Mouse (Mus musculus) forebrain, embryonic 13.5 days (tissue): ENCODE measurements around the gene Ccdc77. TPM values are rescaled to one million over a fixed set of nuclear protein-coding genes. Genes with fewer than 3 reads are reported as not detected.

Source experiments
- polyA plus RNA-seq: library from polyadenylated mRNA; unstranded; fragments of >200 nt; fragmentation: Nextera tagmentation; extraction: Ambion mirVana; gene quantifications from 2 replicates; pipeline ENCODE4 v1.2.1, GENCODE M21; 2015

Gene Ccdc77
- polyA plus RNA-seq, 1 experiment from 2014 or later = 19.2 TPM

Other genes with a start within 250 kb of the Ccdc77 start
- gene D330020A13Rik, start 70.0 kb downstream of the Ccdc77 start, polyA plus RNA-seq = 0.15 TPM in 1 of 2 replicates, not detected in the other
- 0.13 TPM in 1 of 2 replicates, not detected in the other for gene B4galnt3, start 69.8 kb downstream of the Ccdc77 start, polyA plus RNA-seq
- 55.5 and 59.6 TPM in 2 replicates for gene Kdm5a, start 250 bp downstream of the Ccdc77 start, polyA plus RNA-seq
- 4.4 and 5.2 TPM in 2 replicates for gene Il17ra, start 98.9 kb upstream of the Ccdc77 start, polyA plus RNA-seq
- 2.0 and 2.3 TPM in 2 replicates for gene Tmem121b, start 129.4 kb upstream of the Ccdc77 start, polyA plus RNA-seq
- 15.7 and 16.6 TPM in 2 replicates for gene Hdhd5, start 166.9 kb upstream of the Ccdc77 start, polyA plus RNA-seq